Comparison of ENCODE assay signal across 11 mouse cellular contexts in genomic region chr6:87161391-87162263, GRCm38 (mm10). TPM values are rescaled to one million over a fixed set of nuclear protein-coding genes. Genes with fewer than 3 reads are reported as not detected.
A peak's percentile ranks its signal among the peaks of the same experiment; 100 is the strongest.
DNase-seq lines count a peak whose midpoint lies in the region; ATAC-seq lines count a peak whose summit lies in the region.
"Had no signal": no experiment of that assay in that cellular context is flagged by ENCODE, and none has a peak within 500 bp of the region (broad histone marks: within the 10 kb centered on the region; RNA-seq: fewer than 3 reads in every experiment).

No protein-coding gene starts in this region.

- ATAC-seq in neural tube, embryonic 14.5 days (ENCODE audit: low read depth): no peak; the same call in 1 of the 2 replicates
- ATAC-seq: liver, embryonic 12.5 days; midbrain, embryonic 16.5 days had no signal

- H3K9ac ChIP-seq in neural tube, embryonic 14.5 days (replicated peaks; ENCODE audit: low read depth, low read length): no peak overlapping the region
- H3K9ac ChIP-seq: liver, embryonic 12.5 days had no signal

- H3K27ac ChIP-seq in neural tube, embryonic 14.5 days (ENCODE audit: low read depth, low read length): peak overlapping the region; percentile 45
- H3K27ac ChIP-seq: liver, embryonic 12.5 days had no signal

- no peaks in the 10 kb centered on the region for H3K9me3 ChIP-seq in neural tube, embryonic 14.5 days (ENCODE audit: control insufficient read depth, low read length)
- H3K9me3 ChIP-seq: liver, embryonic 12.5 days had no signal

- H3K4me1 ChIP-seq in neural tube, embryonic 14.5 days (ENCODE audit: control insufficient read depth, insufficient read depth, low read length): 0 out of 2 replicates have a peak, but pooled peaks cover 4% of the 10 kb centered on the region
- H3K4me1 ChIP-seq: liver, embryonic 12.5 days had no signal

- H3K36me3 ChIP-seq in neural tube, embryonic 14.5 days (ENCODE audit: control insufficient read depth, insufficient read depth, low read length): no peaks in the 10 kb centered on the region
- H3K36me3 ChIP-seq: liver, embryonic 12.5 days had no signal

- H3K4me2 ChIP-seq in neural tube, embryonic 14.5 days (ENCODE audit: low read depth, low read length): no peak overlapping the region
- H3K4me2 ChIP-seq: liver, embryonic 12.5 days had no signal

- H3K4me3 ChIP-seq in neural tube, embryonic 14.5 days (ENCODE audit: low read depth, low read length): no peak overlapping the region
- H3K4me3 ChIP-seq: liver, embryonic 12.5 days had no signal

- no peaks in the 10 kb centered on the region for H3K27me3 ChIP-seq in neural tube, embryonic 14.5 days (ENCODE audit: control insufficient read depth, insufficient read depth, low read length)

- peak; percentile 43 to 50 for DNase-seq in cerebellum, postnatal 10 days
- DNase-seq in cerebellum, postnatal 36 days: no peak
- DNase-seq in kidney, postnatal 4 days: peak; percentile 17 to 19
- no peak for DNase-seq in kidney, adult 11 months
- peak; percentile 49 for DNase-seq in gastrocnemius, postnatal 25 days
- no peak for DNase-seq in urinary bladder, adult 18-20 months (ENCODE audit: low spot score in 2 of 2)
- no peak for DNase-seq in right cerebral cortex, postnatal 4 days
- DNase-seq: kidney, postnatal 25 days had no signal

- 60% methylated on average over 12 of the region's 12 CpGs for WGBS in neural tube, embryonic 14.5 days

RNA-seq across cellular contexts. Expression of gene D6Ertd527e, which starts 57.1 kb away (rescaled TPM):
- total RNA-seq in gastrocnemius, postnatal 25 days (2021): not detected
- polyA plus RNA-seq in neural tube, embryonic 14.5 days (2014; fragmentation: Nextera tagmentation; extraction: Ambion mirVana): 0.54 TPM in 1 of 2 replicates, not detected in the other

Comparison
In these comparisons a context has a peak if more than half of its experiments do, and no peak if none do; other contexts are left out.
1. DNase-seq: peak in cerebellum, postnatal 10 days (2 of 2), kidney, postnatal 4 days (2 of 2) and gastrocnemius, postnatal 25 days (single experiment); none in cerebellum, postnatal 36 days (0 of 2), kidney, adult 11 months (single experiment), urinary bladder, adult 18-20 months (0 of 2) and right cerebral cortex, postnatal 4 days (single experiment).